Mouse (Mus musculus) layer of hippocampus, adult 9-10 months (tissue): ENCODE data around the gene Eif4b.
"Not testable (repeated sequence)": the region's sequence is repeated elsewhere in the genome, so short reads cannot be mapped to it uniquely, and the experiment has no call there.

ENCODE experiments used
- DNase-seq: peaks from one replicate; pipeline ENCODE4 v3.0.0; 2022; ENCODE audit warnings: low spot score

The Eif4b gene

GRCm38 (mm10) chr15:102074876-102075585 is 1.5 kb downstream of the Eif4b start:
- DNase-seq: no peak

GRCm38 (mm10) chr15:102077111-102077677 is 3.6 kb downstream of the Eif4b start:
- no peak for DNase-seq

GRCm38 (mm10) chr15:102079221-102079620 is 5.6 kb downstream of the Eif4b start:
- DNase-seq: no peak

- DNase-seq: not testable (repeated sequence)
Observed at GRCm38 (mm10) chr15:102079924-102080323, 6.4 kb downstream of the Eif4b start.

GRCm38 (mm10) chr15:102080429-102080828 is 6.9 kb downstream of the Eif4b start:
- DNase-seq: no peak

- DNase-seq: no peak
Observed at GRCm38 (mm10) chr15:102082148-102082547, 8.6 kb downstream of the Eif4b start.

GRCm38 (mm10) chr15:102083028-102083427 is 9.5 kb downstream of the Eif4b start:
- no peak for DNase-seq

- no peak for DNase-seq
Observed at GRCm38 (mm10) chr15:102089914-102090585, 16.5 kb downstream of the Eif4b start.

- no peak for DNase-seq
Observed at GRCm38 (mm10) chr15:102091063-102091679, 17.6 kb downstream of the Eif4b start.

- DNase-seq: no peak
Observed at GRCm38 (mm10) chr15:102091688-102092087, 18.1 kb downstream of the Eif4b start.

GRCm38 (mm10) chr15:102092222-102092621 is 18.6 kb downstream of the Eif4b start:
- DNase-seq: no peak

- DNase-seq: no peak
Observed at GRCm38 (mm10) chr15:102094157-102094556, 20.6 kb downstream of the Eif4b start.

- no peak for DNase-seq
Observed at GRCm38 (mm10) chr15:102094988-102095387, 21.4 kb downstream of the Eif4b start.

GRCm38 (mm10) chr15:102097147-102097915 is 23.8 kb downstream of the Eif4b start:
- no peak for DNase-seq

- no peak for DNase-seq
Observed at GRCm38 (mm10) chr15:102097991-102098555, 24.5 kb downstream of the Eif4b start.

- no peak for DNase-seq
Observed at GRCm38 (mm10) chr15:102099260-102099659, 25.7 kb downstream of the Eif4b start.

GRCm38 (mm10) chr15:102099771-102100160 is 26.2 kb downstream of the Eif4b start:
- no peak for DNase-seq

- DNase-seq: no peak
Observed at GRCm38 (mm10) chr15:102100161-102100981, 26.8 kb downstream of the Eif4b start, which contains the start of gene Tns2. Tns2 (plus strand) TSS chr15:102100413.

GRCm38 (mm10) chr15:102100996-102101671 is 27.6 kb downstream of the Eif4b start:
- no peak for DNase-seq
